Mouse (Mus musculus) cerebellum, adult 2 months (tissue): ENCODE data around the gene Ubtd1. TPM values are rescaled to one million over a fixed set of nuclear protein-coding genes. Genes with fewer than 3 reads are reported as not detected.
"Not testable (repeated sequence)": the region's sequence is repeated elsewhere in the genome, so short reads cannot be mapped to it uniquely, and the experiment has no call there.

Experiments
- DNase-seq, 2 experiments: peaks; one replicate each; pipeline ENCODE4 v3.0.0; 2021
- H3K27ac ChIP-seq: fragments of 200-500 bp; 2 replicates; pipeline ENCODE4 v1.5.1; 2012; ENCODE audit warnings: low read length, control low read depth, inconsistent platforms; ENCODE audit not compliant: insufficient read depth
- H3K27me3 ChIP-seq: fragments of 200-500 bp; 2 replicates; pipeline ENCODE4 v1.6.1; 2012; ENCODE audit warnings: inconsistent platforms, mild to moderate bottlenecking, low read length, moderate library complexity; ENCODE audit not compliant: control insufficient read depth, insufficient read depth
- H3K4me1 ChIP-seq: fragments of 200-500 bp; 2 replicates; pipeline ENCODE4 v1.6.1; 2011; ENCODE audit warnings: low read length; ENCODE audit not compliant: control insufficient read depth, insufficient read depth
- H3K4me3 ChIP-seq: fragments of 200-500 bp; replicated peaks from 2 replicates; pipeline ENCODE3; 2011; ENCODE audit warnings: mild to moderate bottlenecking, low read depth, low read length, control low read depth; ENCODE audit not compliant: insufficient read depth
- CTCF ChIP-seq: fragments of 200-500 bp; IDR thresholded peaks from 2 replicates; pipeline ENCODE4 v1.5.1; 2011; ENCODE audit warnings: low read depth, mild to moderate bottlenecking, control low read depth, low read length, moderate library complexity, borderline replicate concordance; ENCODE audit not compliant: insufficient read depth
- POLR2A ChIP-seq: fragments of 200-500 bp; IDR thresholded peaks from 2 replicates; pipeline ENCODE4 v1.6.1; 2011; ENCODE audit warnings: low read length, control low read depth, borderline replicate concordance; ENCODE audit not compliant: insufficient read depth
- WGBS: fragments of 180-500 bp; shearing (Covaris S2); methylation state at CpG from one replicate; pipeline ENCODE4 v1.1.7; 2018; 5-methylcytosine and 5-hydroxymethylcytosine counted together
- polyA plus RNA-seq: library from polyadenylated mRNA; depleted of rRNA; stranded (reverse); fragments of >200 nt; gene quantifications from 2 replicates; pipeline ENCODE4 v1.2.3, GENCODE M21; 2012; rRNA removed

Gene Ubtd1
- polyA plus RNA-seq, 1 experiment = 28.1 TPM

GRCm38 (mm10) chr19:42079006-42079405 is 97.4 kb downstream of the Ubtd1 start:
- no peak for DNase-seq
- Histone ChIP-seq H3K27me3 (no peaks in the 10 kb centered on the region), H3K4me1 (no peaks in the 10 kb centered on the region), H3K4me3 (no peak overlapping the region), H3K27ac (no peak overlapping the region)
- 95% methylated on average over 12 of the region's 12 CpGs for WGBS
- TF ChIP-seq CTCF (no peak), POLR2A (no peak)

GRCm38 (mm10) chr19:42079950-42080349 is 98.4 kb downstream of the Ubtd1 start:
- Histone ChIP-seq H3K27me3 (no peaks in the 10 kb centered on the region), H3K27ac (no peak overlapping the region), H3K4me1 (no peaks in the 10 kb centered on the region), H3K4me3 (no peak overlapping the region)
- 74% methylated on average over 5 of the region's 5 CpGs for WGBS
- DNase-seq = no peak
- TF ChIP-seq POLR2A (no peak), CTCF (no peak)

GRCm38 (mm10) chr19:42080469-42080868 is 98.9 kb downstream of the Ubtd1 start:
- TF ChIP-seq POLR2A (no peak), CTCF (no peak)
- no peak overlapping the region for H3K4me3 ChIP-seq
- H3K27me3 ChIP-seq = no peaks in the 10 kb centered on the region
- 63% methylated on average over 11 of the region's 11 CpGs for WGBS
- H3K4me1 ChIP-seq = no peaks in the 10 kb centered on the region
- no peak overlapping the region for H3K27ac ChIP-seq
- DNase-seq = no peak

GRCm38 (mm10) chr19:42081613-42082012 is 100.0 kb downstream of the Ubtd1 start:
- not testable (repeated sequence) for H3K27me3 ChIP-seq, H3K4me1 ChIP-seq, H3K4me3 ChIP-seq, DNase-seq, H3K27ac ChIP-seq
- WGBS = 94% methylated on average over 5 of the region's 5 CpGs

Other genes with a start within 250 kb of the Ubtd1 start
- gene Slit1, start 238.1 kb upstream of the Ubtd1 start, polyA plus RNA-seq = 3.9 and 4.9 TPM in 2 replicates
- 2.4 and 2.5 TPM in 2 replicates for gene Arhgap19, start 179.7 kb upstream of the Ubtd1 start, polyA plus RNA-seq
- gene Frat1, start 151.8 kb upstream of the Ubtd1 start, polyA plus RNA-seq = 13.2 and 14.7 TPM in 2 replicates
- gene Frat2, start 133.6 kb upstream of the Ubtd1 start, polyA plus RNA-seq = 6.9 and 7.1 TPM in 2 replicates
- gene Rrp12, start 85.6 kb upstream of the Ubtd1 start, polyA plus RNA-seq = 15.1 and 16.4 TPM in 2 replicates
- gene Pgam1, start 69.8 kb upstream of the Ubtd1 start, polyA plus RNA-seq = 858 and 879 TPM in 2 replicates
- gene Exosc1, start 48.3 kb upstream of the Ubtd1 start, polyA plus RNA-seq = 25.6 and 26.3 TPM in 2 replicates
- 60.9 and 70.4 TPM in 2 replicates for gene Zdhhc16, start 48.3 kb upstream of the Ubtd1 start, polyA plus RNA-seq
- gene Mms19, start 606 bp upstream of the Ubtd1 start, polyA plus RNA-seq = 54.9 and 65.5 TPM in 2 replicates
- gene Ankrd2, start 54.2 kb downstream of the Ubtd1 start, polyA plus RNA-seq = 0.32 and 0.54 TPM in 2 replicates
- gene Hoga1, start 63.8 kb downstream of the Ubtd1 start, polyA plus RNA-seq = 2.2 and 2.4 TPM in 2 replicates
- gene 4933411K16Rik, start 70.5 kb downstream of the Ubtd1 start, polyA plus RNA-seq = 0.32 and 0.41 TPM in 2 replicates
- 43.4 and 44.6 TPM in 2 replicates for gene Morn4, start 104.6 kb downstream of the Ubtd1 start, polyA plus RNA-seq
- gene Pi4k2a, start 108.7 kb downstream of the Ubtd1 start, polyA plus RNA-seq = 78.6 and 81.0 TPM in 2 replicates
- gene Avpi1, start 147.3 kb downstream of the Ubtd1 start, polyA plus RNA-seq = 26.9 and 28.8 TPM in 2 replicates
- 11.7 and 12.8 TPM in 2 replicates for gene Marveld1, start 165.6 kb downstream of the Ubtd1 start, polyA plus RNA-seq
- gene Zfyve27, start 182.2 kb downstream of the Ubtd1 start, polyA plus RNA-seq = 104 and 107 TPM in 2 replicates
- 12.7 and 15.3 TPM in 2 replicates for gene Sfrp5, start 220.5 kb downstream of the Ubtd1 start, polyA plus RNA-seq